Mouse (Mus musculus): Measurements from ENCODE around the gene Olfr582. TPM values are rescaled to one million over a fixed set of nuclear protein-coding genes. Genes with fewer than 3 reads are reported as not detected.

Olfr582 gene
- not detected in 2 replicates for polyA plus RNA-seq (2012; ENCODE audit: low replicate concordance)

DNA sequence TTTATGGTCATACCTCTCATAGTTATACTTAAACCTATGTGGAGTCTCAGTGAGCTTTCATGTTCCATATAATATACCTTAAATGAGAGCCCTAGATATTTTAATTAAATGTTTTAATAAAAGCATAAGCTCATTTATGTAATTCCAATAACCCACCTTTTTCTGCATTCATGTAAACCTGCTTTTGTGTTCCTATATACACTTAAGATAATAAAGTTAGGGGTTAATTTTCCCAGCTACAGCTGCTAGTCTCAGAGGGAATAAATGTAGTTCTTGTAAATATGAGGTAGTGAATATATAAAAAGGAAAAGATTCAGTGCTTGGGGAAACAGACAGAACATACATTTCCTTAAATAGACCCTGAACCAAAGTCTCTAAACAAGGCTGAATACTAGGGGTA, at the start of gene Olfr582:
Olfr582 (plus strand) TSS at position 301 of the 400 bp plus-strand sequence.

GRCm38 (mm10) chr7:102989224-102989623, 48.6 kb upstream of the Olfr582 start, which contains the start of gene Olfr578:
Gene Olfr578, minus strand, starts transcription at chr7:102989324.

GRCm38 (mm10) chr7:103051000-103051399, 13.2 kb downstream of the Olfr582 start, which contains the start of gene Olfr583:
Gene Olfr583, plus strand, starts transcription at chr7:103051300.

DNA sequence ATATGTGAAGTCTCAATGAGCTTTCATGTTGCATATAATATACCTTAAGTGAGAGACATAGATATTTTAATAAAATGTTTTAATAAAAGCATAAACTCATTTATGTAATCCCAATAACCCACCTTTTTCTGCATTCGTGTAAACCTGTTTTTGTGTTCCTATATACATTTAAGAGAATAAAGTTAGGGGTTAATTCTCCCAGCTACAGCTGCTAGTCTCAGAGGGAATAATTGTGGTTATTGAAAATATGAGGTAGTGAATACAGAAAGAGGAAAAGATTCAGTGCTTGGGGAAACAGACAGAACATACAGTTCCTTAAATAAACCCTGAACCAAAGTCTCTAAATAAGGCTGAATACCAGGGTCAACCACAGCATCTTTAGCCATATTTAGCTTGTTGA, 43.8 kb downstream of the Olfr582 start, which contains the start of gene Olfr584:
Olfr584 (plus strand) TSS at position 301 of the 400 bp plus-strand sequence.

Other genes starting within 250 kb of the Olfr582 start
- not detected in 2 replicates for gene Olfr564, start 234.5 kb upstream of the Olfr582 start, polyA plus RNA-seq (2012; ENCODE audit: low replicate concordance)
- not detected in 2 replicates for gene Olfr566, start 179.3 kb upstream of the Olfr582 start, polyA plus RNA-seq (2012; ENCODE audit: low replicate concordance)
- not detected in 2 replicates for gene Olfr568, start 160.9 kb upstream of the Olfr582 start, polyA plus RNA-seq (2012; ENCODE audit: low replicate concordance)
- gene Olfr569, start 147.1 kb upstream of the Olfr582 start, polyA plus RNA-seq (2012; ENCODE audit: low replicate concordance) = not detected in 2 replicates
- gene Olfr570, start 143.4 kb upstream of the Olfr582 start, polyA plus RNA-seq (2012; ENCODE audit: low replicate concordance) = not detected in 2 replicates
- not detected in 2 replicates for gene Olfr571, start 120.5 kb upstream of the Olfr582 start, polyA plus RNA-seq (2012; ENCODE audit: low replicate concordance)
- not detected in 2 replicates for gene Olfr572, start 113.6 kb upstream of the Olfr582 start, polyA plus RNA-seq (2012; ENCODE audit: low replicate concordance)
- gene Olfr573-ps1, start 95.4 kb upstream of the Olfr582 start, polyA plus RNA-seq (2012; ENCODE audit: low replicate concordance) = not detected in 2 replicates
- not detected in 2 replicates for gene Olfr574, start 89.6 kb upstream of the Olfr582 start, polyA plus RNA-seq (2012; ENCODE audit: low replicate concordance)
- gene Olfr575, start 79.2 kb upstream of the Olfr582 start, polyA plus RNA-seq (2012; ENCODE audit: low replicate concordance) = not detected in 2 replicates
- not detected in 2 replicates for gene Olfr576, start 75.4 kb upstream of the Olfr582 start, polyA plus RNA-seq (2012; ENCODE audit: low replicate concordance)
- gene Olfr577, start 62.1 kb upstream of the Olfr582 start, polyA plus RNA-seq (2012; ENCODE audit: low replicate concordance) = not detected in 2 replicates
- gene Olfr578, start 48.7 kb upstream of the Olfr582 start, polyA plus RNA-seq (2012; ENCODE audit: low replicate concordance) = not detected in 2 replicates
- gene Olfr583, start 13.3 kb downstream of the Olfr582 start, polyA plus RNA-seq (2012; ENCODE audit: low replicate concordance) = not detected in 2 replicates
- gene Olfr584, start 43.9 kb downstream of the Olfr582 start, polyA plus RNA-seq (2012; ENCODE audit: low replicate concordance) = not detected in 2 replicates
- gene Olfr585, start 59.7 kb downstream of the Olfr582 start, polyA plus RNA-seq (2012; ENCODE audit: low replicate concordance) = not detected in 2 replicates
- not detected in 2 replicates for gene Olfr586, start 87.6 kb downstream of the Olfr582 start, polyA plus RNA-seq (2012; ENCODE audit: low replicate concordance)
- not detected in 2 replicates for gene Olfr588-ps1, start 102.9 kb downstream of the Olfr582 start, polyA plus RNA-seq (2012; ENCODE audit: low replicate concordance)
- not detected in 2 replicates for gene Olfr589, start 118.3 kb downstream of the Olfr582 start, polyA plus RNA-seq (2012; ENCODE audit: low replicate concordance)
- not detected in 2 replicates for gene Olfr591, start 140.3 kb downstream of the Olfr582 start, polyA plus RNA-seq (2012; ENCODE audit: low replicate concordance)
- 0.02 TPM in 1 of 2 replicates, not detected in the other for gene Olfr592, start 146.8 kb downstream of the Olfr582 start, polyA plus RNA-seq (2012; ENCODE audit: low replicate concordance)
- not detected in 2 replicates for gene Olfr593, start 173.8 kb downstream of the Olfr582 start, polyA plus RNA-seq (2012; ENCODE audit: low replicate concordance)
- not detected in 2 replicates for gene Olfr594, start 179.0 kb downstream of the Olfr582 start, polyA plus RNA-seq (2012; ENCODE audit: low replicate concordance)
- gene Usp17ld, start 214.5 kb downstream of the Olfr582 start, polyA plus RNA-seq (2012; ENCODE audit: low replicate concordance) = not detected in 2 replicates

Data from hematopoietic multipotent progenitor cell, adult 10-12 weeks (in vitro differentiated cells).